Mouse (Mus musculus) testis, adult 2 months (tissue): ENCODE results near the gene Wipf1. TPM values are rescaled to one million over a fixed set of nuclear protein-coding genes. Genes with fewer than 3 reads are reported as not detected.

ENCODE experiments used
- H3K27ac ChIP-seq: fragments of 200-500 bp; 2 replicates; pipeline ENCODE4 v1.5.1; 2012; ENCODE audit warnings: low read depth, low read length; ENCODE audit not compliant: control insufficient read depth, insufficient read depth
- H3K27me3 ChIP-seq: fragments of 200-500 bp; 2 replicates; pipeline ENCODE4 v1.6.1; 2012; ENCODE audit warnings: mild to moderate bottlenecking, low read length, moderate library complexity; ENCODE audit not compliant: control insufficient read depth, insufficient read depth
- H3K36me3 ChIP-seq: fragments of 200-500 bp; 2 replicates; pipeline ENCODE4 v1.6.1; 2012; ENCODE audit warnings: mild to moderate bottlenecking, low read length; ENCODE audit not compliant: control insufficient read depth, insufficient read depth
- H3K4me1 ChIP-seq: fragments of 200-500 bp; 2 replicates; pipeline ENCODE4 v1.6.1; 2012; ENCODE audit warnings: low read length; ENCODE audit not compliant: control insufficient read depth, insufficient read depth
- H3K4me3 ChIP-seq: fragments of 200-500 bp; 2 replicates; pipeline ENCODE4 v1.5.1; 2012; ENCODE audit warnings: low read depth, mild to moderate bottlenecking, low read length, moderate library complexity, mixed read lengths; ENCODE audit not compliant: control insufficient read depth
- CTCF ChIP-seq: fragments of 200-500 bp; IDR thresholded peaks from 2 replicates; pipeline ENCODE4 v1.5.1; 2012; ENCODE audit warnings: low read depth, mild to moderate bottlenecking, inconsistent platforms, low read length, moderate library complexity; ENCODE audit not compliant: control insufficient read depth, insufficient read depth, insufficient replicate concordance
- POLR2A ChIP-seq: fragments of 200-500 bp; IDR thresholded peaks from 2 replicates; pipeline ENCODE4 v1.6.1; 2012; ENCODE audit warnings: low read depth, mild to moderate bottlenecking, inconsistent platforms, low read length, moderate library complexity; ENCODE audit not compliant: control insufficient read depth
- polyA plus RNA-seq: library from polyadenylated mRNA; depleted of rRNA; stranded (reverse); fragments of >200 nt; gene quantifications from 2 replicates; pipeline ENCODE4 v1.2.3, GENCODE M21; 2012; rRNA removed

Gene Wipf1
- polyA plus RNA-seq, 1 experiment: 0.40 TPM

DNA sequence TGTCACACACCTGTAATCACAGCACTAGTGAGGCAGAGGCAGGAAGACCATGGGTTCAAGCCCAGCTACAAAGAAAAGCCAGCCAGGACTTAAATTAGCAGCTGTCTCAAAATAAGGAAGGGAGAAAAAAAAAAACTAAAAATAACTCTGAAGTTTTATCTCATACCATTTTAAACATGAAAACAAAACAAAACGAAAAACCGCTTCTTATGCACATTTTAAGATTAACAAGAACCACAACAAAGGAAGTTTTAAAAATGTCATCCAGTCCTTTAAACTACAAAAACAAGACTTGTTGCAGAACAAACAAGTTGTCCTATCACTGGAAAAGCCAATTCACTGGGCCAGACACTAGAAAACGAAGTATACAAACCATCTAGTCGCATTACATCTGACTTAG, 144.4 kb downstream of the Wipf1 start:
- H3K4me3 ChIP-seq: no peak overlapping the region
- H3K27ac ChIP-seq: no peak overlapping the region
- no peak for TF ChIP-seq POLR2A
- no peak for TF ChIP-seq CTCF
- H3K4me1 ChIP-seq: peaks cover 5% of the 10 kb centered on the region; the same call in 1 of the 2 replicates
- H3K36me3 ChIP-seq: no peaks in the 10 kb centered on the region
- no peaks in the 10 kb centered on the region for H3K27me3 ChIP-seq

- Histone ChIP-seq H3K4me1 (no peaks in the 10 kb centered on the region), H3K36me3 (no peaks in the 10 kb centered on the region), H3K27ac (no peak overlapping the region), H3K27me3 (no peaks in the 10 kb centered on the region), H3K4me3 (no peak overlapping the region)
- no peak for TF ChIP-seq POLR2A
- TF ChIP-seq CTCF: no peak
Measured at GRCm38 (mm10) chr2:73380298-73380975, 149.1 kb downstream of the Wipf1 start.

GRCm38 (mm10) chr2:73379656-73380055, 149.9 kb downstream of the Wipf1 start:
- H3K27ac ChIP-seq: no peak overlapping the region
- no peaks in the 10 kb centered on the region for H3K27me3 ChIP-seq
- H3K4me1 ChIP-seq: no peaks in the 10 kb centered on the region
- no peaks in the 10 kb centered on the region for H3K36me3 ChIP-seq
- no peak overlapping the region for H3K4me3 ChIP-seq
- TF ChIP-seq CTCF (no peak), POLR2A (no peak)

Other genes with a start within 250 kb of the Wipf1 start
- gene Scrn3, start 217.1 kb downstream of the Wipf1 start, polyA plus RNA-seq: 2.2 and 3.0 TPM in 2 replicates
- 19.8 and 21.7 TPM in 2 replicates for gene Cir1, start 217.0 kb downstream of the Wipf1 start, polyA plus RNA-seq
- 1.1 and 1.4 TPM in 2 replicates for gene Gpr155, start 143.2 kb downstream of the Wipf1 start, polyA plus RNA-seq
- gene Chrna1, start 50.6 kb upstream of the Wipf1 start, polyA plus RNA-seq: 0.12 and 0.13 TPM in 2 replicates
- gene Chn1, start 245.6 kb upstream of the Wipf1 start, polyA plus RNA-seq: 118 and 122 TPM in 2 replicates